Mouse (Mus musculus): ENCODE results near the gene Snorc. TPM values are rescaled to one million over a fixed set of nuclear protein-coding genes. Genes with fewer than 3 reads are reported as not detected.

The Snorc gene
- polyA plus RNA-seq (2021; fragmentation: Nextera tagmentation), result 2.0 and 3.5 TPM in 2 replicates
- long read RNA-seq, experiment 1, result 0 reads
- long read RNA-seq, experiment 2, partial matches to known transcripts, result 1 of 1 reads
- long read RNA-seq, experiment 2, other reads (novel, unspliced or antisense), result 0 of 1 reads

GRCm38 (mm10) chr1:87469971-87470370 is at the start of gene Snorc:
Gene Snorc (plus strand): TSS chr1:87470271.

GRCm38 (mm10) chr1:87509561-87510165 is 39.6 kb downstream of the Snorc start, which contains the start of gene Neu2:
Gene Neu2 (plus strand): TSS chr1:87509889.

Other genes starting within 250 kb of the Snorc start
- gene Efhd1, start 205.9 kb upstream of the Snorc start, polyA plus RNA-seq (2021; fragmentation: Nextera tagmentation), result 16.3 and 22.3 TPM in 2 replicates
- gene Gigyf2, start 143.3 kb upstream of the Snorc start, polyA plus RNA-seq (2021; fragmentation: Nextera tagmentation), result 21.6 and 28.4 TPM in 2 replicates
- gene Kcnj13, start 75.5 kb upstream of the Snorc start, polyA plus RNA-seq (2021; fragmentation: Nextera tagmentation), result 5.0 and 6.0 TPM in 2 replicates
- 9.8 and 10.0 TPM in 2 replicates for gene Neu2, start 39.6 kb downstream of the Snorc start, polyA plus RNA-seq (2021; fragmentation: Nextera tagmentation)
- 219 and 294 TPM in 2 replicates for gene Ngef, start 103.6 kb downstream of the Snorc start, polyA plus RNA-seq (2021; fragmentation: Nextera tagmentation)
- gene Inpp5d, start 150.0 kb downstream of the Snorc start, polyA plus RNA-seq (2021; fragmentation: Nextera tagmentation), result 3.7 and 4.2 TPM in 2 replicates